Mouse (Mus musculus): Measurements from ENCODE around the gene Aes. TPM values are rescaled to one million over a fixed set of nuclear protein-coding genes. Genes with fewer than 3 reads are reported as not detected.

Aes gene
- polyA plus RNA-seq, 1 experiment from 2014 or later, result 502 TPM

GRCm38 (mm10) chr10:81604019-81604967, 45.0 kb downstream of the Aes start:
- Histone ChIP-seq H3K4me1 (peaks cover 39% of the 10 kb centered on the region), H3K9ac (no peak overlapping the region), H3K27me3 (peaks cover 19% of the 10 kb centered on the region), H3K4me3 (no peak overlapping the region), H3K27ac (0 out of 2 replicates have a peak overlapping the region, but pooled peaks have one; percentile 94), H3K36me3 (ENCODE audit: poor library complexity, severe bottlenecking) (peaks cover 8% of the 10 kb centered on the region), H3K4me2 (peak overlapping the region; percentile 88; the same call in 1 of the 2 replicates), H3K9me3 (replicated peaks) (no peaks in the 10 kb centered on the region)
- ATAC-seq, result no peak
- 81% methylated on average over 12 of the region's 12 CpGs for WGBS

GRCm38 (mm10) chr10:81604968-81605665, 45.8 kb downstream of the Aes start:
- Histone ChIP-seq H3K4me2 (peak overlapping the region; percentile 88), H3K27ac (peak overlapping the region; percentile 94), H3K4me3 (peak overlapping the region; percentile 43), H3K27me3 (peaks cover 11% of the 10 kb centered on the region), H3K9ac (peak overlapping the region; percentile 65; the same call in 1 of the 2 replicates), H3K9me3 (replicated peaks) (no peaks in the 10 kb centered on the region), H3K4me1 (peaks cover 39% of the 10 kb centered on the region), H3K36me3 (ENCODE audit: poor library complexity, severe bottlenecking) (peaks cover 8% of the 10 kb centered on the region)
- peak; percentile 24 for ATAC-seq
- 19% methylated on average over 29 of the region's 29 CpGs for WGBS

- ATAC-seq, result peak; percentile 5; the same call in 1 of the 2 replicates
- H3K4me1 ChIP-seq, result peaks cover 36% of the 10 kb centered on the region
- peak overlapping the region; percentile 65 for H3K9ac ChIP-seq
- H3K4me2 ChIP-seq, result peak overlapping the region; percentile 88
- H3K4me3 ChIP-seq, result peak overlapping the region; percentile 43
- H3K27me3 ChIP-seq, result peaks cover 10% of the 10 kb centered on the region; the same call in 1 of the 2 replicates
- H3K36me3 ChIP-seq (ENCODE audit: poor library complexity, severe bottlenecking), result peaks cover 8% of the 10 kb centered on the region
- H3K27ac ChIP-seq, result peak overlapping the region; percentile 94
- no peaks in the 10 kb centered on the region for H3K9me3 ChIP-seq (replicated peaks)
- WGBS, result 6% methylated on average over 14 of the region's 14 CpGs
Measured at GRCm38 (mm10) chr10:81605666-81605973, 46.3 kb downstream of the Aes start.

- H3K27ac ChIP-seq, result peak within 1 kb of the TSS; percentile 94
- H3K36me3 ChIP-seq (ENCODE audit: poor library complexity, severe bottlenecking), result peaks cover 8% of the 10 kb centered on the region
- H3K4me3 ChIP-seq, result peak within 1 kb of the TSS; percentile 49
- H3K9ac ChIP-seq, result peak within 1 kb of the TSS; percentile 70
- peak within 1 kb of the TSS; percentile 88 for H3K4me2 ChIP-seq
- ATAC-seq, result peak; percentile 89
- 1% methylated on average over 39 of the region's 39 CpGs for WGBS
- H3K4me1 ChIP-seq, result peaks cover 31% of the 10 kb centered on the region
- H3K27me3 ChIP-seq, result peaks cover 9% of the 10 kb centered on the region; the same call in 1 of the 2 replicates
- no peaks in the 10 kb centered on the region for H3K9me3 ChIP-seq (replicated peaks)
Measured at GRCm38 (mm10) chr10:81605974-81606751, 46.9 kb downstream of the Aes start, which contains the start of gene BC025920. BC025920 (plus strand) TSS chr10:81606270.

- Histone ChIP-seq H3K4me1 (peaks cover 20% of the 10 kb centered on the region), H3K36me3 (ENCODE audit: poor library complexity, severe bottlenecking) (peaks cover 8% of the 10 kb centered on the region), H3K4me2 (no peak overlapping the region), H3K9me3 (replicated peaks) (no peaks in the 10 kb centered on the region), H3K9ac (no peak overlapping the region), H3K27ac (no peak overlapping the region), H3K4me3 (no peak overlapping the region), H3K27me3 (0 out of 2 replicates have a peak, but pooled peaks cover 3% of the 10 kb centered on the region)
- WGBS, result 89% methylated on average over 1 of the region's 1 CpGs
- ATAC-seq, result no peak
Measured at GRCm38 (mm10) chr10:81608308-81608707, 49.0 kb downstream of the Aes start.

DNA sequence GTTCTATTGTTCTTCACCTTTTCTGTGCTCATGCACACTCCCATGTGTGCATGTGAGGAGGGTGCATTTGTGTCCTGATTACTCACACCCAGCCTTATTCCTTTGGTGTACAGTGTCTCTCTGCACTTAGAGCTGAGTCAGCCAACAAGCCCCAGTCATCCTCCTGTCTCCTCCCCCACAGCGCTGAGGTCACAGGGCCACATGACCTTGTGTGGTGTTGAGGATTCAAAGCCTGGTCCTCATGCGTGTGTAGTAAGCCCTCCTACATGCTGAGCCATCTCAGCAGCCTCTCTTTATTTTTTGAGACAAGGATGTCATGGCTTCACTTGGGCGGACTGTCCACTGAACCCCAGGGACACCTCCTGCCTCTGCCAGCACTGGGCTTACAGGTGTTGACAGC, 53.5 kb downstream of the Aes start:
- Histone ChIP-seq H3K9ac (no peak overlapping the region), H3K27ac (no peak overlapping the region), H3K9me3 (replicated peaks) (no peaks in the 10 kb centered on the region), H3K4me1 (no peaks in the 10 kb centered on the region), H3K4me2 (no peak overlapping the region), H3K4me3 (no peak overlapping the region), H3K27me3 (0 out of 2 replicates have a peak, but pooled peaks cover 3% of the 10 kb centered on the region), H3K36me3 (ENCODE audit: poor library complexity, severe bottlenecking) (peaks cover 8% of the 10 kb centered on the region)
- ATAC-seq, result no peak
- 65% methylated on average over 3 of the region's 3 CpGs for WGBS

DNA sequence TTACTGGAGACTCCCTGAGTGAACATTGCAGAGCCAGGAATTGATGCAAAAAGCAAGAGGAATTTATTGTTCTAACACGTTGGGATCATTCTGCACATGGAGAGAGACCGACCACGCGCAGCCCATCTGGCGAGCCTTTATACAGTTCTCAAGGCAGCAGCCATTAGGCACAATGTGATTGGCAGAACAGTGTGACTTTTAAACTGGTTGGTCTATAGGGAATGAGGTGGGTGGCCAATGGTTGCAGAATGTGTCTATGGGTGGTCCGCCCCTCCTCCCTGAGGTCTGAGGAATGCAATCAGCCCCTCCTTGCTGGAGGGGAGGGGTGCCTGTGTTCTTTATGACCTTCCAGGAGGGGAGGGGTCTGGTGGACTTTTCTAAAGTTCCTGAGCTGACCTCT, 56.2 kb downstream of the Aes start:
- no peak overlapping the region for H3K4me2 ChIP-seq
- peaks cover 6% of the 10 kb centered on the region for H3K36me3 ChIP-seq (ENCODE audit: poor library complexity, severe bottlenecking)
- H3K27me3 ChIP-seq, result 0 out of 2 replicates have a peak, but pooled peaks cover 3% of the 10 kb centered on the region
- no peak overlapping the region for H3K9ac ChIP-seq
- 66% methylated on average over 6 of the region's 6 CpGs for WGBS
- no peaks in the 10 kb centered on the region for H3K4me1 ChIP-seq
- H3K4me3 ChIP-seq, result no peak overlapping the region
- no peaks in the 10 kb centered on the region for H3K9me3 ChIP-seq (replicated peaks)
- ATAC-seq, result no peak
- H3K27ac ChIP-seq, result no peak overlapping the region

Other genes starting within 250 kb of the Aes start
- 39.9 and 42.0 TPM in 2 replicates for gene Cactin, start 238.4 kb upstream of the Aes start, polyA plus RNA-seq (2015; fragmentation: Nextera tagmentation; extraction: Ambion mirVana)
- 2.6 and 3.8 TPM in 2 replicates for gene Tbxa2r, start 230.8 kb upstream of the Aes start, polyA plus RNA-seq (2015; fragmentation: Nextera tagmentation; extraction: Ambion mirVana)
- gene Gipc3, start 216.2 kb upstream of the Aes start, polyA plus RNA-seq (2015; fragmentation: Nextera tagmentation; extraction: Ambion mirVana), result not detected in 2 replicates
- 60.6 and 61.1 TPM in 2 replicates for gene Hmg20b, start 209.0 kb upstream of the Aes start, polyA plus RNA-seq (2015; fragmentation: Nextera tagmentation; extraction: Ambion mirVana)
- gene Mfsd12, start 202.0 kb upstream of the Aes start, polyA plus RNA-seq (2015; fragmentation: Nextera tagmentation; extraction: Ambion mirVana), result 6.3 and 6.8 TPM in 2 replicates
- 0.44 and 0.45 TPM in 2 replicates for gene 4930404N11Rik, start 193.7 kb upstream of the Aes start, polyA plus RNA-seq (2015; fragmentation: Nextera tagmentation; extraction: Ambion mirVana)
- 117 and 128 TPM in 2 replicates for gene Fzr1, start 181.0 kb upstream of the Aes start, polyA plus RNA-seq (2015; fragmentation: Nextera tagmentation; extraction: Ambion mirVana)
- 76.7 and 87.3 TPM in 2 replicates for gene Dohh, start 175.1 kb upstream of the Aes start, polyA plus RNA-seq (2015; fragmentation: Nextera tagmentation; extraction: Ambion mirVana)
- gene Gm48551, start 175.0 kb upstream of the Aes start, polyA plus RNA-seq (2015; fragmentation: Nextera tagmentation; extraction: Ambion mirVana), result 4.2 and 5.8 TPM in 2 replicates
- gene Gm48552, start 170.5 kb upstream of the Aes start, polyA plus RNA-seq (2015; fragmentation: Nextera tagmentation; extraction: Ambion mirVana), result 2.1 and 2.3 TPM in 2 replicates
- 1.8 TPM in 2 replicates for gene Smim24, start 166.4 kb upstream of the Aes start, polyA plus RNA-seq (2015; fragmentation: Nextera tagmentation; extraction: Ambion mirVana)
- gene Nfic, start 103.9 kb upstream of the Aes start, polyA plus RNA-seq (2015; fragmentation: Nextera tagmentation; extraction: Ambion mirVana), result 18.5 and 25.2 TPM in 2 replicates
- 48.8 and 57.4 TPM in 2 replicates for gene Celf5, start 76.8 kb upstream of the Aes start, polyA plus RNA-seq (2015; fragmentation: Nextera tagmentation; extraction: Ambion mirVana)
- gene Ncln, start 63.1 kb upstream of the Aes start, polyA plus RNA-seq (2015; fragmentation: Nextera tagmentation; extraction: Ambion mirVana), result 56.8 and 60.9 TPM in 2 replicates
- gene S1pr4, start 59.4 kb upstream of the Aes start, polyA plus RNA-seq (2015; fragmentation: Nextera tagmentation; extraction: Ambion mirVana), result 0.52 and 0.53 TPM in 2 replicates
- 0.48 and 0.57 TPM in 2 replicates for gene Gna15, start 35.3 kb upstream of the Aes start, polyA plus RNA-seq (2015; fragmentation: Nextera tagmentation; extraction: Ambion mirVana)
- 79.0 and 84.3 TPM in 2 replicates for gene Gna11, start 14.3 kb upstream of the Aes start, polyA plus RNA-seq (2015; fragmentation: Nextera tagmentation; extraction: Ambion mirVana)
- gene Tle2, start 15.1 kb downstream of the Aes start, polyA plus RNA-seq (2015; fragmentation: Nextera tagmentation; extraction: Ambion mirVana), result 15.1 and 17.7 TPM in 2 replicates
- 1.8 and 4.1 TPM in 2 replicates for gene Tle6, start 41.6 kb downstream of the Aes start, polyA plus RNA-seq (2015; fragmentation: Nextera tagmentation; extraction: Ambion mirVana)
- gene BC025920, start 46.8 kb downstream of the Aes start, polyA plus RNA-seq (2015; fragmentation: Nextera tagmentation; extraction: Ambion mirVana), result 2.0 and 3.7 TPM in 2 replicates
- 56.6 and 65.3 TPM in 2 replicates for gene Sirt6, start 68.3 kb downstream of the Aes start, polyA plus RNA-seq (2015; fragmentation: Nextera tagmentation; extraction: Ambion mirVana)
- 6.4 and 6.9 TPM in 2 replicates for gene Ankrd24, start 69.1 kb downstream of the Aes start, polyA plus RNA-seq (2015; fragmentation: Nextera tagmentation; extraction: Ambion mirVana)
- 5.4 and 5.6 TPM in 2 replicates for gene Gm10778, start 89.6 kb downstream of the Aes start, polyA plus RNA-seq (2015; fragmentation: Nextera tagmentation; extraction: Ambion mirVana)
- gene Zfp433, start 145.3 kb downstream of the Aes start, polyA plus RNA-seq (2015; fragmentation: Nextera tagmentation; extraction: Ambion mirVana), result 22.8 and 23.2 TPM in 2 replicates
- gene Gm3055, start 211.7 kb downstream of the Aes start, polyA plus RNA-seq (2015; fragmentation: Nextera tagmentation; extraction: Ambion mirVana), result 12.3 and 19.5 TPM in 2 replicates